9 mouse cellular contexts compared by ENCODE assay signal in the genomic region with DNA sequence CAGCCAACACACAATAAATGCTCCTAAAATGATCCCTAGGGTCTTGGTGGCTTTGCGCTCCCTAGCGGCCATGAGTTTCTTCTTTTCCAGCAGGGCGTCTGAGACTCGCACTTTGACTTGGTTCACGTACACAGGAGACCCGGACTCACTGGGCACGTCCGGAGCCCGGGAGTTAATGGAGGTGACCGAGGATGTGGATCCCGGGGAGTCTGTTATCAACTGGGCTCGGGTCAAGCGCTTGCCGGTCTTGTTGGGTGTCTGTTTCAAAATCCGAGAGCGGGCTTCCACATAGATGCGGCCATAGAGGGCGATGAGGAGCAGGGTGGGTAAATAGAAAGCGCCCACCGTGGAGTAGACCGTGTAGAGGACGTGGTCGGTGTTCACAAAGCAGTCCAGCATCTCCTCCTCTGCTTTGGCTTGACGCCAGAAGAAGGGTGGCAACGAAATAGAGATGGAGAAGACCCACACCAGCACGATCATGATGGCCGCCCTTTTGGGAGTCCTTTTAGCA. TPM values are rescaled to one million over a fixed set of nuclear protein-coding genes. Genes with fewer than 3 reads are reported as not detected.
DNase-seq lines count a peak whose midpoint lies in the region; ATAC-seq lines count a peak whose summit lies in the region.
"Had no signal": no experiment of that assay in that cellular context is flagged by ENCODE, and none has a peak within 500 bp of the region (broad histone marks: within the 10 kb centered on the region; RNA-seq: fewer than 3 reads in every experiment).

No protein-coding gene starts in this region.

- no peak overlapping the region for H3K9ac ChIP-seq in forebrain, embryonic 14.5 days (ENCODE audit: low read length)
- no peak overlapping the region for H3K9ac ChIP-seq in intestine, embryonic 14.5 days (ENCODE audit: low read length)
- H3K9ac ChIP-seq in limb, embryonic 13.5 days, result no peak overlapping the region
- H3K9ac ChIP-seq in neural tube, embryonic 13.5 days, result peak overlapping the region; percentile 79

- no peaks in the 10 kb centered on the region for H3K9me3 ChIP-seq in forebrain, embryonic 14.5 days (replicated peaks; ENCODE audit: control insufficient read depth, low read length)
- no peaks in the 10 kb centered on the region for H3K9me3 ChIP-seq in intestine, embryonic 14.5 days (ENCODE audit: control insufficient read depth, low read length)
- H3K9me3 ChIP-seq in limb, embryonic 13.5 days, result no peaks in the 10 kb centered on the region
- no peaks in the 10 kb centered on the region for H3K9me3 ChIP-seq in neural tube, embryonic 13.5 days

- H3K4me3 ChIP-seq in forebrain, embryonic 14.5 days (ENCODE audit: low read depth, low read length), result peak overlapping the region; percentile 66
- peak overlapping the region; percentile 64 for H3K4me3 ChIP-seq in intestine, embryonic 14.5 days (ENCODE audit: low read depth, low read length)
- H3K4me3 ChIP-seq in limb, embryonic 13.5 days, result peak overlapping the region; percentile 71
- peak overlapping the region; percentile 79 for H3K4me3 ChIP-seq in neural tube, embryonic 13.5 days
- H3K4me3 ChIP-seq: erythroblast, embryonic 14.5 days had no signal

- no peak for ATAC-seq in cerebellum, adult (ENCODE audit: insufficient number of reproducible peaks, low FRiP score, low TSS enrichment)
- peak; percentile 4; the same call in 1 of the 2 replicates for ATAC-seq in forebrain, embryonic 14.5 days
- ATAC-seq in intestine, embryonic 14.5 days (replicated peaks; ENCODE audit: low FRiP score, low TSS enrichment, low read depth), result no peak
- ATAC-seq in limb, embryonic 13.5 days (ENCODE audit: low FRiP score, low read depth), result no peak
- no peak for ATAC-seq in neural tube, embryonic 13.5 days (ENCODE audit: low read depth)

- H3K27me3 ChIP-seq in forebrain, embryonic 14.5 days (replicated peaks; ENCODE audit: control insufficient read depth, insufficient read depth, low read length), result peaks cover 26% of the 10 kb centered on the region
- H3K27me3 ChIP-seq in intestine, embryonic 14.5 days (replicated peaks; ENCODE audit: control insufficient read depth, insufficient read depth, low read length), result peaks cover 47% of the 10 kb centered on the region
- H3K27me3 ChIP-seq in limb, embryonic 13.5 days, result peaks cover 68% of the 10 kb centered on the region
- H3K27me3 ChIP-seq in neural tube, embryonic 13.5 days, result peaks cover 53% of the 10 kb centered on the region

- peaks cover 6% of the 10 kb centered on the region for H3K4me1 ChIP-seq in forebrain, embryonic 14.5 days (ENCODE audit: control insufficient read depth, insufficient read depth, low read length)
- 0 out of 2 replicates have a peak, but pooled peaks cover 6% of the 10 kb centered on the region for H3K4me1 ChIP-seq in intestine, embryonic 14.5 days (replicated peaks; ENCODE audit: control insufficient read depth, insufficient read depth, low read length)
- peaks cover 25% of the 10 kb centered on the region for H3K4me1 ChIP-seq in limb, embryonic 13.5 days
- peaks cover 31% of the 10 kb centered on the region for H3K4me1 ChIP-seq in neural tube, embryonic 13.5 days (replicated peaks)

- 4% methylated on average over 27 of the region's 27 CpGs for WGBS in forebrain, embryonic 14.5 days
- WGBS in intestine, embryonic 14.5 days, result 5% methylated on average over 27 of the region's 27 CpGs
- 3% methylated on average over 27 of the region's 27 CpGs for WGBS in limb, embryonic 13.5 days
- WGBS in neural tube, embryonic 13.5 days, result 3% methylated on average over 27 of the region's 27 CpGs

- DNase-seq in cerebellum, postnatal 10 days, result peak; percentile 50 to 54
- peak; percentile 55 to 85 for DNase-seq in adrenal gland, adult (ENCODE audit: inconsistent age in 2 of 2, low spot score in 1 of 2)
- DNase-seq in forebrain, embryonic 14.5 days (ENCODE audit: low spot score), result peak; percentile 39
- DNase-seq in intestine, embryonic 14.5 days (ENCODE audit: low spot score), result peak; percentile 64
- no peak for DNase-seq in MN1 (ENCODE audit: low spot score)

- H3K27ac ChIP-seq in forebrain, embryonic 14.5 days (ENCODE audit: low read depth, low read length), result no peak overlapping the region
- H3K27ac ChIP-seq in intestine, embryonic 14.5 days (ENCODE audit: low read depth), result no peak overlapping the region
- no peak overlapping the region for H3K27ac ChIP-seq in limb, embryonic 13.5 days
- H3K27ac ChIP-seq in neural tube, embryonic 13.5 days (replicated peaks), result no peak overlapping the region

- peak overlapping the region; percentile 99 for H3K4me2 ChIP-seq in forebrain, embryonic 14.5 days (ENCODE audit: low read length)
- peak overlapping the region; percentile 94 for H3K4me2 ChIP-seq in intestine, embryonic 14.5 days (ENCODE audit: low read length)
- H3K4me2 ChIP-seq in limb, embryonic 13.5 days (replicated peaks), result peak overlapping the region; percentile 100
- H3K4me2 ChIP-seq in neural tube, embryonic 13.5 days, result peak overlapping the region; percentile 100

- H3K36me3 ChIP-seq in forebrain, embryonic 14.5 days (ENCODE audit: control insufficient read depth, insufficient read depth, low read length), result no peaks in the 10 kb centered on the region
- H3K36me3 ChIP-seq in intestine, embryonic 14.5 days (ENCODE audit: control insufficient read depth, insufficient read depth, low read length), result no peaks in the 10 kb centered on the region
- no peaks in the 10 kb centered on the region for H3K36me3 ChIP-seq in limb, embryonic 13.5 days
- H3K36me3 ChIP-seq in neural tube, embryonic 13.5 days, result no peaks in the 10 kb centered on the region

RNA-seq across cellular contexts. Expression of gene Htr1b, which starts 2.0 kb away (rescaled TPM):
- polyA plus RNA-seq in forebrain, embryonic 14.5 days (2014; fragmentation: Nextera tagmentation; extraction: Ambion mirVana), result 0.55 and 0.63 TPM in 2 replicates
- polyA plus RNA-seq in intestine, embryonic 14.5 days (2014; fragmentation: Nextera tagmentation; extraction: Ambion mirVana), result 0.46 and 0.78 TPM in 2 replicates
- polyA plus RNA-seq in limb, embryonic 13.5 days (2015; fragmentation: Nextera tagmentation; extraction: Ambion mirVana), result 0.88 and 1.3 TPM in 2 replicates
- 1.8 and 2.0 TPM in 2 replicates for polyA plus RNA-seq in neural tube, embryonic 13.5 days (2015; fragmentation: Nextera tagmentation; extraction: Ambion mirVana)
- polyA plus RNA-seq: erythroblast, embryonic 14.5 days had no signal
